Mouse (Mus musculus): ENCODE measurements around the gene Capg.

The Capg gene

GRCm38 (mm10) chr6:72544283-72544987, at the start of gene Capg:
TSS of gene Capg (plus strand) at chr6:72544391.
- DNase-seq, result peak; percentile 73

GRCm38 (mm10) chr6:72498950-72499349, 45.2 kb upstream of the Capg start:
- DNase-seq, result no peak

- no peak for DNase-seq
Observed at GRCm38 (mm10) chr6:72503309-72503708, 40.9 kb upstream of the Capg start.

GRCm38 (mm10) chr6:72503939-72504338, 40.3 kb upstream of the Capg start:
- DNase-seq, result no peak

- no peak for DNase-seq
Observed at GRCm38 (mm10) chr6:72506104-72506503, 38.1 kb upstream of the Capg start.

- no peak for DNase-seq
Observed at GRCm38 (mm10) chr6:72508596-72508995, 35.6 kb upstream of the Capg start.

- no peak for DNase-seq
Observed at GRCm38 (mm10) chr6:72509872-72510435, 34.2 kb upstream of the Capg start.

GRCm38 (mm10) chr6:72510686-72511421, 33.3 kb upstream of the Capg start:
- no peak for DNase-seq

- DNase-seq, result peak; percentile 83
Observed at GRCm38 (mm10) chr6:72512386-72513070, 31.7 kb upstream of the Capg start.

GRCm38 (mm10) chr6:72513071-72513440, 31.1 kb upstream of the Capg start:
- DNase-seq, result no peak

- no peak for DNase-seq
Observed at GRCm38 (mm10) chr6:72515644-72516043, 28.5 kb upstream of the Capg start.

- no peak for DNase-seq
Observed at GRCm38 (mm10) chr6:72518842-72519241, 25.3 kb upstream of the Capg start.

GRCm38 (mm10) chr6:72519303-72519702, 24.9 kb upstream of the Capg start:
- no peak for DNase-seq

GRCm38 (mm10) chr6:72519892-72520663, 24.1 kb upstream of the Capg start:
- DNase-seq, result no peak

- no peak for DNase-seq
Observed at GRCm38 (mm10) chr6:72520904-72521303, 23.3 kb upstream of the Capg start.

- no peak for DNase-seq
Observed at GRCm38 (mm10) chr6:72521607-72522006, 22.6 kb upstream of the Capg start, which contains the start of gene Sh2d6. TSS of gene Sh2d6 (minus strand) at chr6:72521707.

- no peak for DNase-seq
Observed at GRCm38 (mm10) chr6:72522288-72522687, 21.9 kb upstream of the Capg start.

- DNase-seq, result no peak
Observed at GRCm38 (mm10) chr6:72523222-72523621, 21.0 kb upstream of the Capg start.

- no peak for DNase-seq
Observed at GRCm38 (mm10) chr6:72524160-72524559, 20.0 kb upstream of the Capg start.

- DNase-seq, result no peak
Observed at GRCm38 (mm10) chr6:72527070-72527469, 17.1 kb upstream of the Capg start.

GRCm38 (mm10) chr6:72528410-72529151, 15.6 kb upstream of the Capg start:
- DNase-seq, result no peak

- DNase-seq, result no peak
Observed at GRCm38 (mm10) chr6:72532580-72532979, 11.6 kb upstream of the Capg start.

Data from thymus, postnatal 4 days (tissue).